Mouse (Mus musculus): Measurements from ENCODE around the gene Cdc42ep1. TPM values are rescaled to one million over a fixed set of nuclear protein-coding genes. Genes with fewer than 3 reads are reported as not detected.
"Not testable (repeated sequence)": the region's sequence is repeated elsewhere in the genome, so short reads cannot be mapped to it uniquely, and the experiment has no call there.

The Cdc42ep1 gene
- total and polyA plus RNA-seq, 2 experiments from 2014 or later = 14.9 TPM

- ATAC-seq (ENCODE audit: low FRiP score) = no peak
- H3K36me3 ChIP-seq (ENCODE audit: insufficient read depth, low read length) = peaks cover 9% of the 10 kb centered on the region; the same call in 1 of the 2 replicates
- peak overlapping the region; percentile 91; the same call in 1 of the 2 replicates for H3K9ac ChIP-seq (replicated peaks; ENCODE audit: low read length, poor library complexity, severe bottlenecking)
- H3K27ac ChIP-seq (ENCODE audit: low read depth, low read length) = peak overlapping the region; percentile 99
- no peak for DNase-seq (ENCODE audit: low spot score)
- H3K4me1 ChIP-seq (ENCODE audit: insufficient read depth, low read length) = peaks cover 11% of the 10 kb centered on the region
- no peaks in the 10 kb centered on the region for H3K27me3 ChIP-seq (ENCODE audit: insufficient read depth, low read length)
- peak overlapping the region; percentile 64 for H3K4me3 ChIP-seq (ENCODE audit: low read depth, low read length)
- no peaks in the 10 kb centered on the region for H3K9me3 ChIP-seq (ENCODE audit: low read length)
- WGBS = 81% methylated on average over 5 of the region's 5 CpGs
- no peak for TF ChIP-seq CTCF (IDR thresholded peaks at IDR 0.05)
- peak overlapping the region; percentile 84 for H3K4me2 ChIP-seq (ENCODE audit: low read depth, low read length, poor library complexity, severe bottlenecking)
Observed at GRCm38 (mm10) chr15:78875537-78875936, 33.1 kb downstream of the Cdc42ep1 start.

- peak; percentile 50 for ATAC-seq (ENCODE audit: low FRiP score)
- H3K27ac ChIP-seq (ENCODE audit: low read depth, low read length) = peak overlapping the region; percentile 99
- H3K36me3 ChIP-seq (ENCODE audit: insufficient read depth, low read length) = peaks cover 13% of the 10 kb centered on the region; the same call in 1 of the 2 replicates
- DNase-seq (ENCODE audit: low spot score) = peak; percentile 93
- peak; percentile 84 for TF ChIP-seq CTCF (IDR thresholded peaks at IDR 0.05)
- H3K4me1 ChIP-seq (ENCODE audit: insufficient read depth, low read length) = peaks cover 11% of the 10 kb centered on the region
- H3K4me3 ChIP-seq (ENCODE audit: low read depth, low read length) = peak overlapping the region; percentile 64
- peak overlapping the region; percentile 84 for H3K4me2 ChIP-seq (ENCODE audit: low read depth, low read length, poor library complexity, severe bottlenecking)
- no peaks in the 10 kb centered on the region for H3K27me3 ChIP-seq (ENCODE audit: insufficient read depth, low read length)
- no peaks in the 10 kb centered on the region for H3K9me3 ChIP-seq (ENCODE audit: low read length)
- H3K9ac ChIP-seq (replicated peaks; ENCODE audit: low read length, poor library complexity, severe bottlenecking) = peak overlapping the region; percentile 91
- WGBS = 4% methylated on average over 17 of the region's 17 CpGs
Observed at GRCm38 (mm10) chr15:78876258-78876696, 33.9 kb downstream of the Cdc42ep1 start.

DNA sequence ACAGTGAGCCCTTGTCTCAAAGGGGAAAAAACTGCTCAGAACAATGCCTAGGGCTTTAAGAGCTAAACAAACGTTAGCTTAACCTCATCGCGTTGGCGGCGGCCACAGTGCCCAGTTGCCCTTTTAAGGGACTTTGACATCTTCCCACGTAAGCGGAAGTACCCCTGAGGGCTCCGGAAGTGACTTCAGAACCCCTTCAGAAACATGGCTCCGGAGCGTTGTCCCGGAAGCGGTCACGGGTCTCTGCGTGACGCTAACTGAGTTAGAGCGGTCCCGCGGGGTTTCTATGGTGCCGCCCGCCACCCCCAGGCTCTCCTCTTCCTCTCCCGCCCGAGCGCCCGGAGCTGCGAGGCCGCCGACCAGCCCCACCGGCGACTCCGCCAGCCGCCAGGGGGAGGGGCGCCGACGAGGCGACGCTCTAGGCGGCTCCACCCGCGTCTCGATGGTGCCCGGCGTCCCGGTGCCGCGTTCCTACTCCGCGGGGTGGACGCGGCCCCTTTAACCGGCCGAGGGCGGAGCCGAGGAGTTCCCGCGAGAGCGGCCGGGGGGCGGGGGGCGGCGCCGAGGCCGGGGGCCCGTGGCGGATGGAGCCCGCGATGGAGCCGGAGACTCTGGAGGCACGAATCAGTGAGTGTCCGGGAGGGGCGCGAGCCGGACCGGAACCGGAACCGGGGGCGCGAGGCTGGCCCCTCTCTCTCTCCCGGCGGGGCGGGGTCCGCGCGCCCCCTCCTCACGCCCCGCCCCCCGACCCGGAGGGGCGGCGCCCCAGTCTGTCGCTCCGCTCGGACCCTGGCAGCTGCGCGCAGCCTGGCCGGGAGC is 34.8 kb downstream of the Cdc42ep1 start, which contains the start of gene Gga1:
TSS of gene Gga1 (plus strand) at position 200 of the 819 bp plus-strand sequence.
- H3K36me3 ChIP-seq (ENCODE audit: insufficient read depth, low read length) = peaks cover 19% of the 10 kb centered on the region
- H3K9me3 ChIP-seq (ENCODE audit: low read length) = no peaks in the 10 kb centered on the region
- WGBS = 1% methylated on average over 61 of the region's 95 CpGs
- peak within 1 kb of the TSS; percentile 64 for H3K4me3 ChIP-seq (ENCODE audit: low read depth, low read length)
- ATAC-seq (ENCODE audit: low FRiP score) (peak; percentile 90), DNase-seq (ENCODE audit: low spot score) (peak; percentile 99)
- TF ChIP-seq CTCF (IDR thresholded peaks at IDR 0.05) = peak; percentile 38
- H3K4me1 ChIP-seq (ENCODE audit: insufficient read depth, low read length) = peaks cover 11% of the 10 kb centered on the region
- peak within 1 kb of the TSS; percentile 84 for H3K4me2 ChIP-seq (ENCODE audit: low read depth, low read length, poor library complexity, severe bottlenecking)
- H3K27me3 ChIP-seq (ENCODE audit: insufficient read depth, low read length) = no peaks in the 10 kb centered on the region
- H3K9ac ChIP-seq (replicated peaks; ENCODE audit: low read length, poor library complexity, severe bottlenecking) = peak within 1 kb of the TSS; percentile 91
- peak within 1 kb of the TSS; percentile 99 for H3K27ac ChIP-seq (ENCODE audit: low read depth, low read length)

- WGBS = 1% methylated on average over 12 of the region's 17 CpGs
- ATAC-seq (ENCODE audit: low FRiP score) = no peak; the same call in 1 of the 2 replicates
Observed at GRCm38 (mm10) chr15:78877810-78878390, 35.5 kb downstream of the Cdc42ep1 start.

GRCm38 (mm10) chr15:78878792-78879516 is 36.5 kb downstream of the Cdc42ep1 start:
- WGBS = 72% methylated on average over 7 of the region's 7 CpGs
- not testable (repeated sequence) for DNase-seq (ENCODE audit: low spot score); H3K4me2 ChIP-seq (ENCODE audit: low read depth, low read length, poor library complexity, severe bottlenecking); H3K4me3 ChIP-seq (ENCODE audit: low read depth, low read length); ATAC-seq (ENCODE audit: low FRiP score); H3K9ac ChIP-seq (replicated peaks; ENCODE audit: low read length, poor library complexity, severe bottlenecking); H3K27me3 ChIP-seq (ENCODE audit: insufficient read depth, low read length); H3K9me3 ChIP-seq (ENCODE audit: low read length)
- H3K36me3 ChIP-seq (ENCODE audit: insufficient read depth, low read length) = peaks cover 31% of the 10 kb centered on the region
- 0 out of 2 replicates have a peak overlapping the region, but pooled peaks have one; percentile 1 for H3K27ac ChIP-seq (ENCODE audit: low read depth, low read length)
- H3K4me1 ChIP-seq (ENCODE audit: insufficient read depth, low read length) = peaks cover 11% of the 10 kb centered on the region

More at GRCm38 (mm10) chr15:78877810-78878390, 35.5 kb downstream of the Cdc42ep1 start:
- Histone ChIP-seq H3K36me3 (ENCODE audit: insufficient read depth, low read length) (peaks cover 21% of the 10 kb centered on the region), H3K27ac (ENCODE audit: low read depth, low read length) (peak overlapping the region; percentile 99), H3K4me3 (ENCODE audit: low read depth, low read length) (peak overlapping the region; percentile 64), H3K9ac (replicated peaks; ENCODE audit: low read length, poor library complexity, severe bottlenecking) (peak overlapping the region; percentile 91), H3K4me2 (ENCODE audit: low read depth, low read length, poor library complexity, severe bottlenecking) (peak overlapping the region; percentile 84), H3K9me3 (ENCODE audit: low read length) (no peaks in the 10 kb centered on the region), H3K4me1 (ENCODE audit: insufficient read depth, low read length) (peaks cover 11% of the 10 kb centered on the region), H3K27me3 (ENCODE audit: insufficient read depth, low read length) (no peaks in the 10 kb centered on the region)
- peak; percentile 12; the same call in 1 of the 2 replicates for TF ChIP-seq CTCF (IDR thresholded peaks at IDR 0.05)
- no peak for DNase-seq (ENCODE audit: low spot score)

Data from midbrain, postnatal 0 days (tissue).